Mouse (Mus musculus) gastrocnemius, adult 8-10 months (tissue): ENCODE results near the gene Cdk14. TPM values are rescaled to one million over a fixed set of nuclear protein-coding genes. Genes with fewer than 3 reads are reported as not detected.

Source experiments
- DNase-seq, 2 experiments: peaks; one replicate each; pipeline ENCODE4 v3.0.0; 2022; ENCODE audit warnings: low spot score in 2 of 2
- total RNA-seq, 4 experiments: library from RNA; stranded (reverse); gene quantifications; 2 replicates each; pipeline ENCODE4 v1.2.4; 2022

The Cdk14 gene
- total RNA-seq = 1 to 10 TPM; 2.2 to 2.8 (median 2.3) TPM

GRCm38 (mm10) chr5:5419992-5420455 lies at the start of gene Cdk14:
TSS of gene Cdk14 (minus strand) at chr5:5420312.
- DNase-seq = no peak

GRCm38 (mm10) chr5:5465256-5465655 lies 45.1 kb upstream of the Cdk14 start:
- DNase-seq = no peak

GRCm38 (mm10) chr5:5431746-5432438 lies 11.8 kb upstream of the Cdk14 start:
- no peak for DNase-seq

GRCm38 (mm10) chr5:5423723-5424171 lies 3.6 kb upstream of the Cdk14 start:
- DNase-seq = no peak

GRCm38 (mm10) chr5:5423081-5423480 lies 3.0 kb upstream of the Cdk14 start:
- DNase-seq = no peak

GRCm38 (mm10) chr5:5421439-5421838 lies 1.3 kb upstream of the Cdk14 start:
- no peak for DNase-seq

- no peak for DNase-seq
These were observed 859 bp downstream of the Cdk14 start for GRCm38 (mm10) chr5:5419253-5419652.

- DNase-seq = no peak
These were observed 5.3 kb downstream of the Cdk14 start for GRCm38 (mm10) chr5:5414835-5415234.

- DNase-seq = no peak
These were observed 8.2 kb downstream of the Cdk14 start for GRCm38 (mm10) chr5:5411886-5412285.

- DNase-seq = no peak
These were observed 18.1 kb downstream of the Cdk14 start for GRCm38 (mm10) chr5:5401986-5402385.

GRCm38 (mm10) chr5:5392786-5393185 lies 27.3 kb downstream of the Cdk14 start:
- no peak for DNase-seq

- peak; percentile 9 to 15 for DNase-seq
These were observed 39.1 kb downstream of the Cdk14 start for GRCm38 (mm10) chr5:5380731-5381718.

GRCm38 (mm10) chr5:5379870-5380730 lies 40.0 kb downstream of the Cdk14 start:
- peak; percentile 16 to 29 for DNase-seq

- DNase-seq = peak in 1 of 2 experiments; percentile 8
These were observed 40.6 kb downstream of the Cdk14 start for GRCm38 (mm10) chr5:5379501-5379869.

- no peak for DNase-seq
These were observed 45.7 kb downstream of the Cdk14 start for GRCm38 (mm10) chr5:5374393-5374792.

GRCm38 (mm10) chr5:5373541-5373940 lies 46.6 kb downstream of the Cdk14 start:
- no peak for DNase-seq

GRCm38 (mm10) chr5:5372936-5373335 lies 47.2 kb downstream of the Cdk14 start:
- no peak for DNase-seq

GRCm38 (mm10) chr5:5372354-5372753 lies 47.8 kb downstream of the Cdk14 start:
- DNase-seq = peak in 1 of 2 experiments; percentile 6

- no peak for DNase-seq
These were observed 49.6 kb downstream of the Cdk14 start for GRCm38 (mm10) chr5:5370322-5371082.

- DNase-seq = no peak
These were observed 51.5 kb downstream of the Cdk14 start for GRCm38 (mm10) chr5:5368389-5369164.
